Mouse (Mus musculus): ENCODE measurements around the gene Dcaf1.

DNA sequence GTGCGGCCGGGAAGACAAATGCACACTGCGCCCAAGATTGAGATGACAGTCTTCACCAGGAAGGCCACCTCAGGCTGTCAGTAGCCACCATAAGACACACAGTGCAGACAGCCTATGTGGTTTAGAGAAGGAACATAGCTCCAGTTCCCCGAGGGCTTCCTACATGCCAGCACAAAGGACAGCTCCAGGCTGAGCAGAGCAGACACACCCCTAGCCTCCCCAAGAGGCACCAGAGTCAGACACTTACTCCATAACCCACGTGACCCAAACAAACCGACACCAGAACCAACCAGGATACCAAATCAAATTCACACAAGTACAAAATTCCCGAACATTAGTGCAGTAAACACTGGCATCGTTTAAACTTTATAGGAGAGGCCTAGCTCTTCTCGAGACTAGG lies 67.6 kb downstream of the Dcaf1 start:
- TF ChIP-seq HCFC1 (IDR thresholded peaks at IDR 0.05; ENCODE audit: borderline replicate concordance, insufficient read depth, low read length) (no peak), CHD2 (IDR thresholded peaks at IDR 0.05; ENCODE audit: low read depth, low read length) (no peak), ZNF384 (IDR thresholded peaks at IDR 0.05; ENCODE audit: low read depth, low read length) (no peak)
